Mouse (Mus musculus) liver, adult 2 months (tissue): Measurements from ENCODE around the gene Wdr35.

ENCODE experiments used
- CTCF ChIP-seq: fragments of 200-500 bp; IDR thresholded peaks from 2 replicates; pipeline ENCODE4 v1.5.1; 2011; ENCODE audit warnings: low read depth, low read length, control low read depth
- POLR2A ChIP-seq: fragments of 200-500 bp; IDR thresholded peaks from 2 replicates; pipeline ENCODE4 v1.6.1; 2011; ENCODE audit warnings: low read length, control low read depth; ENCODE audit not compliant: insufficient read depth; ENCODE audit errors: extremely low read depth

DNA sequence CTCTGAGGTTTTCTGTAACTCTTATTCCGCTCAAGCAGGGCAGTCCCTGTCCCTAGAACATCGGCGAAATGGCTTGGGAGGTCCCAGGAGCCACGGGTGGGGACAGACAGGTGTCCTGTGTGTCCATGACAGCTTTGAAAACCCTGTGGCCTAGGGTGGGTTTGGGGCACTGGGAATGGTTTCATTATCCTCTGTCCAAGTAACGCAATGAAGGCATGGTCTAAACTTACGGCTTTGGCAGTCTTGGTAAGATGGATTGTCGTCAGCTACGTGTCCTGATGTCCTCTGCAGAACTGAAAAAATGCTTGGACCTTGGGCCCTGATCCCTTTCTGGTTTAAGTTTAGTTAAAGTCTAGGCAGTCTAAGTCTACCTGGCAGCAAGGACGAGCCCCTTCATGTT, 86.3 kb downstream of the Wdr35 start:
- TF ChIP-seq POLR2A (no peak), CTCF (no peak)
